Mouse (Mus musculus) megakaryocyte, embryonic 14.5 days (primary cell): Measurements from ENCODE around the gene Nanog.

Experiments used
- FLI1 ChIP-seq: IDR thresholded peaks from 2 replicates; pipeline ENCODE4 v1.6.1; 2012; ENCODE audit warnings: low read length, inconsistent platforms, mixed read lengths
- GATA1 ChIP-seq: IDR thresholded peaks from 3 replicates; pipeline ENCODE4 v1.6.1; 2012; ENCODE audit warnings: mixed read lengths, low read length, inconsistent platforms, borderline replicate concordance

DNA sequence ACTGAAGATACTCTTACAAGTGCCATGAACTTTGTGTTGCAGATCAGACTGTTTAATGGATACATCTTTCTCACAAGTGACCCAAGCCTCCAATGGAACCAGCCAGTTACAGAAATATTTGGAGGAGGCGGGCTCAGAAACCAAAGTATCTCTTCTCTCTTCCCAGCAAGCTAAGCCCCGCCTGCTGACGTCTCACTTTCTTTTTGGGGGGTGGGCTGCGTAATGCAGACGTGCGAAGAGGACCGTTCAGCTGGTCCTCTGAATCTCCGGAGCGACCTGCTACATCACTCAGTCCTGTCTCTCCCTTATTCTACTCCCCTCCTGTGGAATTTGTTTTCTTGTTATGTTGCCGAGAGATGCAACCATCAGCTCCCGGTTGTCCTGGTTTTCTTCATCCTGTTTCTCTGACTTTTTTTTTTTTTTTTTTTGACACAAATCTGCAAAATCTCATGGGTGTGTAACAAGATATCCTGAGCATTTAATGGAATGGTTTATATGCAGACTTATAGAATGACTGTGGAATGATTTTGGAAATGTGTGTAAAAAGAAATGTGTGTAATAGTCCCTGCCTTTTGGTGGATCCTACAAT is 53.8 kb downstream of the Nanog start:
- TF ChIP-seq GATA1: no peak
- TF ChIP-seq FLI1: no peak
